Mouse (Mus musculus) adrenal gland, postnatal 4 days (tissue): ENCODE results near the gene Pbx1. TPM values are rescaled to one million over a fixed set of nuclear protein-coding genes. Genes with fewer than 3 reads are reported as not detected.

Experiments used
- DNase-seq, 2 experiments: peaks; one replicate each; pipeline ENCODE4 v3.0.0; 2021 to 2022; ENCODE audit warnings: low spot score in 2 of 2, mixed read lengths in 2 of 2
- total RNA-seq, 2 experiments: library from RNA; stranded (reverse); gene quantifications; 2 replicates each; pipeline ENCODE4 v1.2.3; 2021

Pbx1 gene
- total RNA-seq, 2 experiments from 2014 or later = 202 to 226 TPM

GRCm38 (mm10) chr1:168348036-168348784 lies 83.9 kb downstream of the Pbx1 start:
- no peak for DNase-seq

- DNase-seq = no peak
Measured at GRCm38 (mm10) chr1:168344918-168345317, 87.2 kb downstream of the Pbx1 start.

DNA sequence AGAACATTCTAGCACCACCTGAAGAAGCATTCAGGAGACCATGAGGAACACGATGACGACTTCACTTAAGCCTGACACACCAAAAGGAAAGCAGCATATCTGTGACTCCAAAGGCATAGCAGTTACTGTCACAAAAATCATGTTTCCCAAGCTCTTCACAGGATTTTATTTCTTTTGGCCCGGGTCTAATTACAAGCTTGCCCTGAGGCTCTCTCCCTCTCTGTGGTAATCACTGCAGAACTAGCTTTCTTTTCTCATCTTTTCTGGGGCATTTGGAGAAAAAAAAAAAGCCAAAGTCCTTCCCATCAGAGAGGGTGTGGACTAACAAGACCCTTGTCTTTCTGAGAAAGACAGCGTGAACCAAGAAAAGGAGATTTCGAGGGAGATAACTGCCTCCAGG lies 87.8 kb downstream of the Pbx1 start:
- DNase-seq = no peak

GRCm38 (mm10) chr1:168342269-168342668 lies 89.8 kb downstream of the Pbx1 start:
- no peak for DNase-seq

DNA sequence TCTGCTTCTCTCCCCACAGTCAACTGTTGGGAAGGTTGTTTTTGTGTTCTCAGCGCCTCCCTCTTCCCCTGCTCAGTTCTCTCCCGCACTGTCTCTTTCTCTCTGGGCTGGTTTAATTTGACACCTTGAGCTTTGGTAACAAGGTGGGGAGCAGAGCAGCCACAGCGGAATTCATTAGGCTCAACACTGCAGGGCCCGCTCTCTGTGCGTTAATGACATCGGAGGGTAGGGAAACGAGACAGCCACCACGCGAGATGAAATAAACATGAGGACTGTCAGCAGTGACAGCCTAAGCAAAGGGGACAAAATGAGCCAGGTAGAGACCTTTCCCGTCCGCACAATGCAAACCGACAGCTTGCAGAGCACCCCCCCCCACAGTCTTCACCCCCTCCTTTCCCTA lies 90.2 kb downstream of the Pbx1 start:
- DNase-seq = no peak

DNA sequence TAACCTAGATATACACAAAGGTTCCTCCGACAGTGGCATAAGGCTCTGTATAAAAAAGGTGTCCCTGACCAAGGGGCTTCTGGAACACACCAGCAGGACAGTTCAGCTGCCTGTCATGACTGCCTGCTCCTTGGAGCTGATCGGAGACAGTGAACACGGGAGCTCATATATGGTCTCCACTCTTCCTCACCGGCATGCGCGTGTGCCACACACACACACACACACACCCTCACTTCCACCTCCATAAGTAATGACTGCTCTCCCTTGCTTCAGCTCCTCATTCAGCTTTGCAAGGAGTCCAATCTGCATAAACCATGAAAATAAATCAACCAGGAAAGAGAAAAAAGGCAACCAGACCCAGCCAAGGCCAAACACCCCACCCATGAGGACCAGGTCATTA lies 90.7 kb downstream of the Pbx1 start:
- no peak for DNase-seq

DNA sequence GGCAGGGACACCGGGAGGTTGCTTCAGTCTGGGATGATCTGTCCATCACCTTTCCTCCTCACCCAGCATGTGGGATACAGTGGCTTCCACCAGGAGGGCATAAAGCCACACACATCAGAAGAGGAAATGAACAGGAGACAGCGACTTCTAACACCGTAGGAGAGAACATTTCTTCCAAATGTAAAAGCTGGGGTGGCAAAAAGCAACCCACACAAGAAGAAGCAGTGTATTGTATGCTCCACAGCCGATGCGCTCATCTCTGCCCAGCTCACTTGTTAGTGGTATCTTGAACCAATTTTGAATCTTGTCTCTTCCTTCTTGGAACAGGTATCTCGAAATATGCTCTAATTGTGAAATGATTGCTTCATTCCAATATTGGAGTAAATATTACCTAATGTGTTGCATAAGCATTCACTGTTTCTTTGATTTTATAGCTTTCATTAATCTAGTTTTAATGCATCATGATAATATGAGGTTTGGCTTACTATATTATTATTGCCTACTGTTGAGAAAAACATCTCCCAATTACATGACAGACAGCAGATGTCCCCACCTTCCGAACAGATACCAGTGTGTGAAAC lies 95.7 kb downstream of the Pbx1 start:
- no peak for DNase-seq

- no peak for DNase-seq
Measured at GRCm38 (mm10) chr1:168334831-168335574, 97.1 kb downstream of the Pbx1 start.

- DNase-seq = no peak
Measured at GRCm38 (mm10) chr1:168332056-168332455, 100.0 kb downstream of the Pbx1 start.

DNA sequence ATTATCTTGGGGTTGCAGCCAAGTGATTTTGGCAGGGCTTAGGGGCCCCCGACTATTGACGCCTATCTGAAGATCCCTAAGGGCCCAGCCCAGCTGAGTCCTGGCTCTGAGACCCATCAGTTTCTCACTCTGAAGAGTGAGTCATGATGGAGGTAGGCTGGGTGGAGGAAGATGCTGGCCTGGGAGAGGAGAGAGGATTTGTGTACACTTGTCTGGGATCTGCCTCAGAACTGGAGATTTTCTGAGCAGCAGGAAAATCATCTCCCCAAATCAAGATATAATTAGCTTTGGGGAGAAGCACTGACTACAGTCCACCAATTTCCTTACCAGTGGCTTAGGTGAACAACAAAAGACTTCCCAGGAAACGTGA lies 103.8 kb downstream of the Pbx1 start:
- no peak for DNase-seq

GRCm38 (mm10) chr1:168327405-168328235 lies 104.5 kb downstream of the Pbx1 start:
- no peak for DNase-seq

DNA sequence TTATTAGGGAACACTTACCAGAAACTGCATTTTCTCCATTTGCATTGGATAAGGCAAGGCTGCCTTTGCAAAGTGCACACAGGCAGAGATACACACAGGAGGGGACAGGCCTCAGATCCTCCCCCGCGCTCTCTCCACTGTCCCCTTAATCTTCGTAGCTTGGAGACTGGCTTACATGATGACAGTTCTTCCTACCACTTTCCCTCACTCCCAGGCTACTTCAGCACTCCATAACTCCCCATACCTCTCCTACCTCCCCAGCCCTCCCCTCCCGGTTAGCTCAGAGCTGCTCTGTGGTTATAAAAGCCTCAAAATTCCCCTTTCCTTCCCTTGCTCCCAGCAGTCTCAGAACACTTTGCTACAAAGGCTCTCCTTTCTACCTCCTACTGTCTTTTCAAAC lies 106.3 kb downstream of the Pbx1 start:
- DNase-seq = no peak

DNA sequence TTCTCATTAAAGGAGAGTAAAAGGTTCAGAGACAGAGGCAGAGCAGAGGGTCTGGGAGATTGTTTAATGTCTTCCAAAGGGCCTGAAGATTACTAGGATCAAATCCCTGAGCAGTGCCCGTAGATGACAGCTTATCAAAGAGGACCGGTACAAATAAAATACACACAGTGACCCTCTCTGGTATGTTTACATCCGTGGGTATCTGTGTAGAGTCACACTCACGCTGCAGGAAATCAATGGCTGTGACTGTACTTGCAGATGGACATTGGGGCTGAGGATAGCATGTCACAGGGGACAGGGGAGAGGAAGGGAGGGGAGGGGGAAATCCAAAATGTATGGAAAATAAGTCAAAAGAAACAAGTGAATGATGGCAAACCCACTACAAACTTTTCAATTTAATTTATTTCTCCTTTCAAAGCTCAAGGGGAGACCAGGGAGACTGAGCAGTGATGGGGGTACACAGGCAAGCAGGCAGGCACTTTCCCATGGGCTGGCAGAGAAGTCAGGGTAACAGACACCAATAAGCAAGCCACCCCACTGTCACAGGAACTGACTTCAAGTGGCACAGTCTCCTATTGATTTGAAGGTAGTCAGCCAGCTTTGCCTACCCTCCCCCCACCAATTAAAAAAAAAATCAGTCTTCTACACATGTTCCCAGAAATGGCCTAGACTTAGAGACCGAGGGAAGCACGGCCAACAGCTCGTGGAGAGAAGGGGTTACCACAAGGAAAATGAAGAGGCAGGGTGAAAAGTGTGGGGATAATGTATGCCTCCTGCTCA lies 107.6 kb downstream of the Pbx1 start:
- DNase-seq = no peak

DNA sequence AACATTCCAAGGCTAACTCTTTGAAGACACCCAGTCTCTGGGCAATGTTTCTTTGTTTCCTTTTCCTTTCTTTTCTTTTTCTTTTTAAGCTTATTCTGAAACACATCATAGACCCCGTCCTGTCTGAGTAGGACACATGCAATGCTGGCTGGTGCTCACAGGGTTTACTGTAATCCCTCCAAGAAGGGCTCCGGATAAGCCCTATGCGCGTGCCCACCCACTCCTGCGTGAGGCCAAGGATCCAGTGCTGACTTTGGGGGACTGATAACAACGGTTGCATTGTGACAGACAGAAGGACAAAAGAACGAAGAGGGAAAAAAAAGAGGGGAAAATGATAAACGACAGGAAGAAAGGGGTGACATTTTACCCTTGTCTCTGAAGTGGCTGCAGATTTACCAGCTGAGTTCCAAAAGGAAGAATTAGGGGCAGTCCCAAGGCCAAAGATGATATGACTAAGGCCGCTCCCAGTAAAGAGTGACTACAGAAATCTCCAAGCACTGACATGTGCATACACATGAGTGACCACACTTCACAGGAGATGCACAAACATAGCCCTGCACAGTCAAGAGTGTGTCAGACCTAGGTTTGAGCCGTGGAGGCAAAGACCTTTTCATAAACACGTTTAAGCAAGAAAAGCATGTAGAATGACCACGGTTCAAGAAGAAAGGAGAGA lies 108.5 kb downstream of the Pbx1 start:
- DNase-seq = no peak

DNA sequence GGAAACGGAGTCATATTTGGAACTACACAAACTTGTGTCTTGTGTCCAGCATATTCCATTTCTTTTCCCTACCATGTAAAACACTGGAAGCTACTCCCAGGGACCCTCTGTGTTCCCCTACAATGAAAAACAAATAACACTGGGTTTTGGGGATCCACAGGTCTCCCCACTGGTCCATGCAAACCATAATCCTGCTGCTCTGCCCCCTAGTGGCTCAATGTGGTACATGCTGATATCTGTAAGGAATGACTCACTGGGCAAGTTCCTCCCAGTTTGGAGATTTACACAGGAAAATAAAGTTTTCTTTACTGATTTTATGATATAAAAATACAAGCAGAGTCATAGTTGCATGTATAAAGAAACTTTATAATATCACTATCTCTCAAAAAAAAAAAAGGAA lies 109.2 kb downstream of the Pbx1 start:
- DNase-seq = no peak

DNA sequence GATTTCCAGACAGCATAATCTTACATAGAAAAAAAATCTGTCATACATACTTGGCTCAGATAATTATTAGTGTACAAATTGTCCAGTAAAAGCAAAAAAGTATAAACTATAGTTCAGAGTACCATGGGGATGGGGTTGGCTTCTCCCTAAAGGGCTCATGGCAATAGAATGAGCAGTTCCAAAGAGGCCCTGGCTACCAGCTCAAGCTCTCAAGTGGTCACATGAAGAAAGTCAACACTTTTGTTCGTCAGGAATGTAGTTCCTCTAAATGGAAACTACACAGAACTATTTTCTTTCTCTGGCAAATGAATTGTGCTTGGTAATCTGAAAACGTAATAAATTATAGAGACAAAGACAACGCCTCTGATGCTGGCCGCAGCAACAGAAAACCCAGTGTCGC lies 112.4 kb downstream of the Pbx1 start:
- DNase-seq = no peak

DNA sequence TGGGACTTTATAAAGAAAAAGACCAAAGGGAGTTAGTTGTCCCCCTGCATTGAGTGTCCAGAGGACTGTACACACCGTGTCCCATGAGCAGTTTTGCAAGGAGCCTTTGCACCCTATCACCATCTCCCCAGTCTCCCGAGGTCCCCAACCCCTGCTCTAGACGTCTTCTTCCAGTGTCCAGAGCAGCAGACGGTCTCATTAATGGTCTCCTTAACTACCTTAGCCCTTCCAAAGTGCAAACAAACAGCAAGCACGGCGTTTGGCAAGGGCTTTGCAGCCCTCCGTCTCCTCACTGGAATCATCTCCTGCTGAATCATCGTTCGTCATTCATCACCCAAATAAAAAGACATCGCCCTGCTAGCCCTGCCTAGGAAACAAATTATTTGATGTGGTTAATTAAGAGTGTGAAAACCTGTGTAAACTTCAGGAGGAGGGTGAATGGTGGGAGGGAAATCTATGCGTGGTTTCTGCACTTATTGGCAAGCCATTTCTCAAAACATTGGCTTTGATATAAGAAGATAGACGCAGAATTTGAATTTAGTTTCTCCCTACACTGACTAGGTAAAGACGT lies 113.1 kb downstream of the Pbx1 start:
- DNase-seq = no peak

DNA sequence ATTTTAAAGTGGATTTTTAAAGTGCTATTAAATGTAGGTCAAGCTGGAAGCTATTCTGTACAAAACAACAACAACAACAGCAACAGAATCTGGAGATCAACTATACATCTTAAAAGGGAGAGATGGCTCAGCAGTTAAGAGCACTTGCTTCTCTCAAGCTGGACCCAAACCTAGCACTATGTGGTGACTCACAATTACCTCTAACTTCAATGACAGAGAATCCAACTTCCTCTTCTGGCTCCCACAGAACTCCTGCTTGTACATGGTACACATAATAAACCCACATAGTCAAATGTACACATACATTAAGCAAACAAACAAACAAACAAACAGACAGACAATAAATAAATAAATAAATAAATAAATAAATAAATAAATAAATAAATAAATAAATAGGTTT lies 118.3 kb downstream of the Pbx1 start:
- no peak for DNase-seq

- no peak for DNase-seq
Measured at GRCm38 (mm10) chr1:168312710-168313447, 119.2 kb downstream of the Pbx1 start.
